15 mouse cellular contexts compared by ENCODE assay signal in genomic region chr4:150540392-150541094, GRCm38 (mm10).
DNase-seq lines count a peak whose midpoint lies in the region; ATAC-seq and TF ChIP-seq lines count a peak whose summit lies in the region.
"Had no signal": no experiment of that assay in that cellular context is flagged by ENCODE, and none has a peak within 500 bp of the region (broad histone marks: within the 10 kb centered on the region; RNA-seq: fewer than 3 reads in every experiment).

No protein-coding gene starts in this region.

- H3K27me3 ChIP-seq in forebrain, embryonic 13.5 days = no peaks in the 10 kb centered on the region
- no peaks in the 10 kb centered on the region for H3K27me3 ChIP-seq in forebrain, postnatal 0 days (ENCODE audit: insufficient read depth, low read length)
- H3K27me3 ChIP-seq in CH12.LX (replicated peaks) = no peaks in the 10 kb centered on the region
- H3K27me3 ChIP-seq in hindbrain, embryonic 13.5 days = no peaks in the 10 kb centered on the region
- H3K27me3 ChIP-seq in midbrain, embryonic 15.5 days (replicated peaks) = no peaks in the 10 kb centered on the region
- no peaks in the 10 kb centered on the region for H3K27me3 ChIP-seq in heart, embryonic 11.5 days (ENCODE audit: control insufficient read depth, insufficient read depth, low read length)
- H3K27me3 ChIP-seq: embryonic facial prominence, embryonic 13.5 days; heart, embryonic 12.5 days had no signal

- no peak for DNase-seq in forebrain, postnatal 0 days
- DNase-seq in CH12.LX (ENCODE audit: extremely low read depth) = peak; percentile 45
- no peak for DNase-seq in heart, adult 11 months
- DNase-seq: cerebellum, adult 8-10 months; kidney, postnatal 25 days; lung, postnatal 36 days; right cerebral cortex, postnatal 14 days had no signal

- H3K36me3 ChIP-seq in forebrain, embryonic 13.5 days (ENCODE audit: poor library complexity, severe bottlenecking) = peaks cover 19% of the 10 kb centered on the region
- peaks cover 13% of the 10 kb centered on the region for H3K36me3 ChIP-seq in forebrain, postnatal 0 days (ENCODE audit: insufficient read depth)
- peaks cover 18 to 37% of the 10 kb centered on the region in 2 experiments for H3K36me3 ChIP-seq in CH12.LX (replicated peaks in 1 of 2; ENCODE audit: control insufficient read depth in 1 of 2, insufficient read depth in 1 of 2, low read length in 1 of 2)
- H3K36me3 ChIP-seq in hindbrain, embryonic 13.5 days = peaks cover 15% of the 10 kb centered on the region
- peaks cover 8% of the 10 kb centered on the region; the same call in 1 of the 2 replicates for H3K36me3 ChIP-seq in midbrain, embryonic 15.5 days (replicated peaks)
- peaks cover 10% of the 10 kb centered on the region for H3K36me3 ChIP-seq in heart, embryonic 11.5 days (ENCODE audit: control insufficient read depth, insufficient read depth, low read length)

- peaks cover 26% of the 10 kb centered on the region for H3K4me1 ChIP-seq in forebrain, embryonic 13.5 days
- H3K4me1 ChIP-seq in forebrain, postnatal 0 days (ENCODE audit: insufficient read depth) = peaks cover 3% of the 10 kb centered on the region; the same call in 1 of the 2 replicates
- peaks cover 9 to 55% of the 10 kb centered on the region in 2 experiments for H3K4me1 ChIP-seq in CH12.LX (ENCODE audit: control insufficient read depth in 1 of 2, insufficient read depth in 2 of 2)
- peaks cover 31% of the 10 kb centered on the region for H3K4me1 ChIP-seq in hindbrain, embryonic 13.5 days (replicated peaks)
- peaks cover 11% of the 10 kb centered on the region for H3K4me1 ChIP-seq in midbrain, embryonic 15.5 days
- H3K4me1 ChIP-seq in heart, embryonic 11.5 days (ENCODE audit: control insufficient read depth, insufficient read depth, low read length) = 0 out of 2 replicates have a peak, but pooled peaks cover 2% of the 10 kb centered on the region

- no peak for TF ChIP-seq EP300 in CH12.LX (IDR thresholded peaks at IDR 0.05; ENCODE audit: low read length)

- dilution Hi-C loops in CH12.LX (cut with MboI; ENCODE audit: extremely low pct_ligation_motif_present, extremely low pct_unique_long_range_greater_than_20kb, low sequenced_read_pairs) = no loop called here

- no peak for ATAC-seq in forebrain, embryonic 13.5 days
- no peak; the same call in 1 of the 2 replicates for ATAC-seq in forebrain, postnatal 0 days
- 0 out of 2 replicates have a peak, but pooled peaks have one; percentile 50 for ATAC-seq in hindbrain, embryonic 13.5 days (ENCODE audit: low FRiP score)
- ATAC-seq in midbrain, embryonic 15.5 days (replicated peaks) = no peak; the same call in 1 of the 2 replicates
- no peak for ATAC-seq in monocyte, adult 5-6 weeks (replicated peaks; ENCODE audit: insufficient number of reproducible peaks, low FRiP score, low TSS enrichment, poor library complexity, severe bottlenecking)
- no peak for ATAC-seq in heart, embryonic 11.5 days (replicated peaks; ENCODE audit: insufficient number of reproducible peaks, low FRiP score, low TSS enrichment)

- TF ChIP-seq POLR2A in CH12.LX (IDR thresholded peaks at IDR 0.05; ENCODE audit: low read depth, low read length) = no peak

- in situ Hi-C loops in CH12.LX (cut with MboI; ENCODE audit: low pct_ligation_motif_present, low pct_unique_long_range_greater_than_20kb, low sequenced_read_pairs) = no loop called here

- no peak overlapping the region for H3K4me3 ChIP-seq in forebrain, embryonic 13.5 days
- no peak overlapping the region for H3K4me3 ChIP-seq in forebrain, postnatal 0 days (ENCODE audit: low read depth, low read length)
- no peak overlapping the region for H3K4me3 ChIP-seq in CH12.LX (replicated peaks in 1 of 3; ENCODE audit: low read depth in 2 of 3, low read length in 2 of 3, poor library complexity in 1 of 3)
- H3K4me3 ChIP-seq in hindbrain, embryonic 13.5 days = no peak overlapping the region
- H3K4me3 ChIP-seq in midbrain, embryonic 15.5 days = no peak overlapping the region
- no peak overlapping the region for H3K4me3 ChIP-seq in heart, embryonic 11.5 days (ENCODE audit: low read depth, low read length)
- H3K4me3 ChIP-seq: embryonic facial prominence, embryonic 13.5 days; heart, embryonic 12.5 days; left cerebral cortex, adult 2 months had no signal

- peak overlapping the region; percentile 48 for H3K27ac ChIP-seq in forebrain, embryonic 13.5 days
- no peak overlapping the region for H3K27ac ChIP-seq in forebrain, postnatal 0 days (ENCODE audit: low read depth, low read length)
- H3K27ac ChIP-seq in CH12.LX (ENCODE audit: insufficient read depth, low read depth) = no peak overlapping the region
- H3K27ac ChIP-seq in hindbrain, embryonic 13.5 days = peak overlapping the region; percentile 80
- H3K27ac ChIP-seq in midbrain, embryonic 15.5 days = peak overlapping the region; percentile 73
- no peak overlapping the region for H3K27ac ChIP-seq in heart, embryonic 11.5 days (ENCODE audit: low read depth, low read length)
- H3K27ac ChIP-seq: embryonic facial prominence, embryonic 13.5 days; left cerebral cortex, adult 2 months had no signal

- no peak for TF ChIP-seq CTCF in forebrain, postnatal 0 days (IDR thresholded peaks at IDR 0.05; ENCODE audit: low read depth)
- no peak for TF ChIP-seq CTCF in CH12.LX (conservative IDR thresholded peaks at IDR 0.05 in 1 of 2, IDR thresholded peaks at IDR 0.05 in 1 of 2; ENCODE audit: low read depth in 2 of 2, low read length in 2 of 2)

- H3K79me2 ChIP-seq in CH12.LX (replicated peaks; ENCODE audit: control insufficient read depth, extremely low read depth, insufficient read depth, poor library complexity, severe bottlenecking) = no peaks in the 10 kb centered on the region; the same call in 1 of the 2 replicates

- no peak overlapping the region for H3K9ac ChIP-seq in forebrain, embryonic 13.5 days
- H3K9ac ChIP-seq in forebrain, postnatal 0 days = no peak overlapping the region
- no peak overlapping the region for H3K9ac ChIP-seq in CH12.LX (ENCODE audit: insufficient read depth, low read depth)
- peak overlapping the region; percentile 43; the same call in 1 of the 2 replicates for H3K9ac ChIP-seq in hindbrain, embryonic 13.5 days
- H3K9ac ChIP-seq in midbrain, embryonic 15.5 days = no peak overlapping the region
- no peak overlapping the region for H3K9ac ChIP-seq in heart, embryonic 11.5 days (ENCODE audit: low read depth, low read length)
- H3K9ac ChIP-seq: embryonic facial prominence, embryonic 13.5 days; heart, embryonic 12.5 days had no signal

- TF ChIP-seq RAD21 in CH12.LX (IDR thresholded peaks at IDR 0.05; ENCODE audit: low read depth, low read length) = no peak

- no peak overlapping the region for H3K4me2 ChIP-seq in forebrain, embryonic 13.5 days
- H3K4me2 ChIP-seq in forebrain, postnatal 0 days (ENCODE audit: low read depth) = no peak overlapping the region
- H3K4me2 ChIP-seq in CH12.LX (ENCODE audit: insufficient read depth, low read depth, poor library complexity, severe bottlenecking) = no peak overlapping the region
- no peak overlapping the region for H3K4me2 ChIP-seq in hindbrain, embryonic 13.5 days
- no peak overlapping the region for H3K4me2 ChIP-seq in midbrain, embryonic 15.5 days
- no peak overlapping the region for H3K4me2 ChIP-seq in heart, embryonic 11.5 days
- H3K4me2 ChIP-seq: embryonic facial prominence, embryonic 13.5 days; heart, embryonic 12.5 days had no signal

- no peaks in the 10 kb centered on the region for H3K9me3 ChIP-seq in forebrain, embryonic 13.5 days (replicated peaks)
- no peaks in the 10 kb centered on the region for H3K9me3 ChIP-seq in forebrain, postnatal 0 days (ENCODE audit: low read length)
- H3K9me3 ChIP-seq in CH12.LX (replicated peaks; ENCODE audit: low read length) = no peaks in the 10 kb centered on the region
- H3K9me3 ChIP-seq in hindbrain, embryonic 13.5 days = no peaks in the 10 kb centered on the region
- no peaks in the 10 kb centered on the region for H3K9me3 ChIP-seq in midbrain, embryonic 15.5 days
- no peaks in the 10 kb centered on the region for H3K9me3 ChIP-seq in heart, embryonic 11.5 days (replicated peaks; ENCODE audit: control insufficient read depth, low read length)
- H3K9me3 ChIP-seq: embryonic facial prominence, embryonic 13.5 days; heart, embryonic 12.5 days had no signal

- WGBS in forebrain, embryonic 13.5 days = 38% methylated on average over 5 of the region's 5 CpGs
- 26% methylated on average over 5 of the region's 5 CpGs for WGBS in forebrain, postnatal 0 days
- WGBS in hindbrain, embryonic 13.5 days = 9% methylated on average over 5 of the region's 5 CpGs
- WGBS in midbrain, embryonic 15.5 days = 15% methylated on average over 5 of the region's 5 CpGs
- WGBS in heart, embryonic 11.5 days (ENCODE audit: insufficient replicate concordance) = 63% methylated on average over 4 of the region's 5 CpGs

TF ChIP-seq in CH12.LX, 34 proteins besides CTCF, POLR2A, EP300 and RAD21:
- TF ChIP-seq JUND (conservative IDR thresholded peaks at IDR 0.05; ENCODE audit: low read depth, low read length) (0 out of 2 replicates have a peak, but pooled peaks have one; percentile 26), IRF4 (IDR thresholded peaks at IDR 0.05; ENCODE audit: low read depth, low read length) (peak; percentile 58; the same call in 1 of the 2 replicates), HCFC1 (IDR thresholded peaks at IDR 0.05; ENCODE audit: low read depth, low read length) (no peak), USF1 (IDR thresholded peaks at IDR 0.05; ENCODE audit: low read depth, low read length) (no peak), NRF1 (IDR thresholded peaks at IDR 0.05; ENCODE audit: low read depth, low read length) (no peak), RCOR1 (conservative IDR thresholded peaks at IDR 0.05; ENCODE audit: low read depth, low read length) (no peak), CHD2 (IDR thresholded peaks at IDR 0.05; ENCODE audit: low read length) (no peak), SMC3 (IDR thresholded peaks at IDR 0.05; ENCODE audit: low read depth, low read length) (no peak), E2F4 (IDR thresholded peaks at IDR 0.05; ENCODE audit: insufficient replicate concordance, low read depth, low read length) (no peak), TCF12 (IDR thresholded peaks at IDR 0.05; ENCODE audit: low read depth, low read length) (peak; percentile 15; the same call in 1 of the 2 replicates), ETS1 (conservative IDR thresholded peaks at IDR 0.05; ENCODE audit: low read depth, low read length) (peak; percentile 77)

Comparison
In these comparisons a context has a peak if more than half of its experiments do, and no peak if none do; other contexts are left out.
1. H3K27ac ChIP-seq: peak in forebrain, embryonic 13.5 days (single experiment), hindbrain, embryonic 13.5 days (single experiment) and midbrain, embryonic 15.5 days (single experiment); none in forebrain, postnatal 0 days (single experiment), CH12.LX (single experiment) and heart, embryonic 11.5 days (single experiment).